Mouse (Mus musculus) heart, postnatal 0 days (tissue): ENCODE results near the gene Rasgef1b.

ENCODE experiments used
- CTCF ChIP-seq: IDR thresholded peaks from 2 replicates; pipeline ENCODE4 v1.5.1; 2016; ENCODE audit warnings: antibody characterized with exemption, control low read depth, low read depth
- EP300 ChIP-seq: IDR thresholded peaks from 2 replicates; pipeline ENCODE4 v1.6.1; 2016; ENCODE audit warnings: antibody characterized with exemption, low read depth

GRCm38 (mm10) chr5:99558231-99558630 lies 170.6 kb downstream of the Rasgef1b start:
- no peak for TF ChIP-seq EP300
- TF ChIP-seq CTCF: no peak
